Mouse (Mus musculus) heart, adult 9 months (tissue): ENCODE measurements around the gene Paip2b.
A peak's percentile ranks its signal among the peaks of the same experiment; 100 is the strongest.
"Not testable (repeated sequence)": the region's sequence is repeated elsewhere in the genome, so short reads cannot be mapped to it uniquely, and the experiment has no call there.

Source experiments
- DNase-seq, 2 experiments: peaks; one replicate each; pipeline ENCODE4 v3.0.0; 2022; ENCODE audit warnings: low spot score in 2 of 2

Paip2b gene

DNA sequence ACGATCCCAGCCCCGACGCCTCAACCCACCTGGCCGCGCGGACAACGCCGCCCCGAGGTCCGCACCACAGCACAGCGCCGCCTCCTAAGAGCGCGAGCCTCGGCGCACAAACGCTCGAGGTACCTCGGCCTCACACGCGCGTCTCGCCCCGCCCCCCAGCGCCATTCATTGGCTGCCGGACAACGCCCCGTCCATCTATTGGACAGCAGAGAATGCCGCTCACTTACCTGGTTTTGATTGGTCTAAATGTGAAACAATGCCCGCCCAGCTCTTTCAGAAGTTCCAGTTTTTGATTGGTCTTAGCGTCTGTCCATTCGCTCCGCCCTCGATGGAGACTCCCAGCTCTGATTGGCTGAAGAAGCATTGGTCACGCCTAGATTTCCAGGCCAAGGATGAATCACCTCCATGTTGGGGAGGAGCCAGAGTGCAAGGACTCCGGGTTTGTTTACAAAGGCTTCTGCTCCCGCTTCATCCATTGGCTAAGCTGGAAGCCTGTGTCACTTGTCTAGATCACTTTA lies at the start of gene Paip2b:
Gene Paip2b, minus strand, starts transcription at position 136 of the 518 bp plus-strand sequence.
- peak; percentile 99 to 100 for DNase-seq

DNA sequence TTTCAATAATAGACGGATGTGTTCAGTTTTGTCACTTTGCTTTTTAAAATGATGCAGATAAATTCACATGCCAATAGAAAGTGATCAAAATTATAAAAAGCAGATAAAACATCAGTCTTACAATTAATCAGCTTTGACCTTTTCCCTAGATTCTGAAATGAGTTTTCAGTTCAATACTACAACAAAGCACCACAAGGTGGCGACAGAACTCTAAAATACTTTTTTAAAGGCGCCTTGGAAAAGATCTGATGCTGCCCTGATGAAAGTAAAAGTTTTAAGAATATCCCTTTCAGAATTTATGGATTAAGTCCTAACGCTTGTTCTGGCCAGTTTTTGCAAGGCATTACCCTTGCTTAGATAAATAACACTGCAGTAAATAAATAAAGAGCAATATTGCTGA lies 48.3 kb upstream of the Paip2b start:
- DNase-seq = peak in 1 of 2 experiments; percentile 47

DNA sequence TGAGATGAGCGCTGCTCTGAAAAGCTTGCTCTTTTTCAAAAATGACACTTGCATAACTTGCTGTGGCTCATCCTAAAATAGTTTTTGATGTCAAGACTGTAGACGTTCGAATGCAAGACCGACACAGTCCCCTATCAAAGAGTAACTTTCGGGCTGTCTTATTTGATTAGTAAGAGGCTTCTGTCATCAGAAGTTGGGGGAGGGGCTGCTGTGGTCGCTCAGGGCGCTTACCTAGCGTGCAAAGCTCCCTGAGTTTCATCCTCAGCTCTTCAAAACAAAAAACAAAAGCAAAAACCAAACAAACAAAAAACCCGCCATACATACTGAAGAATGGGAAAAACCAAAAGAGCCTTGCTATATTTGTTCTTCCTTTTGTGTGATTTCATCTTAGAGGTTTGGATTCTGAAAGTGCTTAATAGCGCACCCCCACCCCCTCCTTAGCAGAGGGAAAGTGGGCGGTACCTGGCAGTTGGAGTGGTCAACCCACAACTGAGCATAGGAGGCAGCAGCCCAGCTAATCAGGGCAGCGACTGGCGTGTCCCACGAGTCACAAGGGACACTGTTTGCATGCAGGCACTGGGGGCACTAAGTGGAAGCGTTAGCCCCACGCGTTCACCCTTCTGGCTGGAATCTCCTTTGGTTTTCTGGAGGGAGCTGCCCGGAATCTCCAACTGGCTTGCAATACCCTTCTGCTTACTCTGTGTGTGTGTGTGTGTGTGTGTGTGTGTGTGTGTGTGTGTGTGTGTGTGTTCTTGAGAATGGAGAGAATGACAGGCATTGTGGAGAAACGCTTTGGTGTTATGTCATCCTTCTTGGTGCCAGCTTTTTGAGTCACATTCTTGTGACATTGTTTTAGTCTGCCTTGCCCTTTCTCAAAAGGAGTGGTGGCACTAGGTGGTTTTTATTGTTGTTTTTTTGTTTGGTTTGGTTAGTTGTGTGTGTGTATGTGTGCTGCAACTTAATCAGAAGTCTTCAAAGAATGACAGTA lies 36.4 kb upstream of the Paip2b start:
- DNase-seq = peak; percentile 74 to 75

DNA sequence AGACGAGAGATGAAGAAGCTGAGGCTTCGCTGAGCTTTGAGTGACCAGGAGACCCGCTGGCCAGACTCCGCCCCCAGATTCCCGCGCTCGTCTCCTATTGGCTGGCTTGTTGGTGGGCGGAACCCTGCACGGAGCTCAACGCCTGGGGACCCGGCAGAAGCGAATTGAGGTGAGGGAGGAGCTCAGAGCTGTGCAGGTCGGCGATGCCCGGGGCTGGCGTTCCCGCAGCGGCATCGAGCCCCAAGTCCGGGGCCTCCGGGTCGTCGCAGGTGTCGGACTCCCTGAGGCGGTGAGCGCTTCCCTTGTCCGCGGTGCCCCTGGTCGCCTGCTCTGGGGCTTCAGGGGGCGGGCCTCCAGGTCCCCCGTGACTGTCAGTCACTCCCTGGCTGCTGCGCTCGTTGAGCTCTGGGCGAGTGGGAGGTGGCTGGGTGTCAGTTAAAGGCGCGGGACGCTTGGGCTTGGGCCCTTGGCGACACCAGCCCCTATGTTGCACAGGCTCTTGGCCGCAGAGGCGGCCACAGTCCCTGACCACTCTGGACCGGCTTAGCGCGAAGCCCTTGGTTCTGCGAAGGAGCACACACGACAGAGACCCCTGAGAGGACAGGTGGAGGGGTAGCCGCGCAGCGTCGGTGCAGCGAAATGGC lies 35.5 kb upstream of the Paip2b start, which contains the start of gene Zfp638:
Gene Zfp638, plus strand, starts transcription at position 156 of the 644 bp plus-strand sequence.
- peak; percentile 92 to 93 for DNase-seq

DNA sequence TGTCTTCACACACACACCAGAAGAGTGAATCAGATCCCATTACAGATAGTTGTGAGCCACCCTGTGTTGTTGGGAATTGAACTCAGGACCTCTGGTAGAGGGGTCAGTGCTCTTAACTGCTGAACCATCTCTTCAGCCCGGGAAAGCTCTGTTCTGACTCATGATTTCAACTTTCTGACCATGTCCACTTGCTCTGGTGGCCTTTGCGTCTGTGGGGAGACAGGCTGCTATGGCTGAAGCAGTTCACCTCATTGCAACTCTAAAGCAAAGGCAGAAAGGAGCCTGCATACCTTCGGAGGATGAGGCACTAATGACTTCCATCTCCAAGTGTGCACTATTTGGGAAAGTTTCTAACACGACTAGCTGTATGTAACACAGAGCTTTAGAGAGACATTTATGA lies 34.9 kb upstream of the Paip2b start:
- DNase-seq = no peak

DNA sequence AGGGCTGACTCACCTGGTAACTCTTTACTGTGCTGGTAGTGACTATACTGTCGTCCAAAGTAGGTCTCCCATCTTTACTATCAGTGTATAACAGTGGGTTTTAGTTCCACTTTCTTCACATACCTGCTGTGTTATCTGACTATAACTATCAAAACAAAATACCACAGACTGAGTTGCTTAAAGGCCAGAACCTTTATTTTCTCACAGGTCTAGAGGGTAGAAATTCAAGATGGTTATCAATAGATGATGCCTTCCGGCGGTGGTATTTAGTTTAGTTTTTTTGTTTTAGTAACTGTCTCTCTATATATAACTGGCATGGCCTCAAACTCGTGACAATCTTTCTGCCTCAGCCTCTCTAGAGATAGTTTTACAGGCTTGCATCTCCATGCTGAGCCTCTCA lies 32.0 kb upstream of the Paip2b start:
- no peak for DNase-seq

DNA sequence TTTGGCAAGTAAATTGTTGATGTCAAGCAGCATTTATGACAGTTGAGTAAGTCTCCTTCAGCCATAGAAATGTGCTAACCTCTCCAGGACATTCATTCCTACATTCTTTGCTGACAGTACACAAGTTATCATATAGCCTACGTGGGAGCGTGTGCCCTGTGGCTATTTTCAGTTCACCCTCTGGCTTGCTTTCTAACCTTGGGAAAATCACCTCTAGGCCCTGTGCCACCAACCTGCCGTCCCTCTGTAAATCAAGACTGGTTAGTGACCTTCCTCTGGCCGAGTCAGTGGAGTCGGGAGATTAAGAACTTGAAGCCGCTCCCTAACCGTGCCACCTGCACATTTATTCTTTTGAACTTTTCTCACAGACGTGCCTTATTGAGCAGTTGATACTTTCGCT lies 28.5 kb upstream of the Paip2b start:
- DNase-seq = peak; percentile 46 to 64

DNA sequence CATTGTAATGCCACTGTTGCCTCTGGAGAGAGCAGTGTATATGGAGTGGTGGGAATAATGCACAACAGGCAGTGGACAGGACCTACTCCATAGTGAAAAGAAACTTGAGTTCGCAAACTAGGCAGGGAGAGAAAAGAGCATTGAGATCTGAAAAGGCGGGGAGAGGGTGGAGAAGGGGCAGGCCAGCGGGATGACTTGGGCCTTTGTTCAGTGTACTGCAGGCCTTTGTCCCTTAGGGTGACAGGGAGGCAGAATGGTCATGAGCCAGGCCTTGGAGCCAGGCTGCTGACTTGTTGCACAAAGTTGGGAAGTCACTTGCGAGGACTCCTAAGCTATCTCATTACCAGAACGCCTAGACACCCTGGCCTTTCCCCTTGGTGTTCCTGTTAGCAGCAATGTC lies 25.9 kb upstream of the Paip2b start:
- DNase-seq = no peak

DNA sequence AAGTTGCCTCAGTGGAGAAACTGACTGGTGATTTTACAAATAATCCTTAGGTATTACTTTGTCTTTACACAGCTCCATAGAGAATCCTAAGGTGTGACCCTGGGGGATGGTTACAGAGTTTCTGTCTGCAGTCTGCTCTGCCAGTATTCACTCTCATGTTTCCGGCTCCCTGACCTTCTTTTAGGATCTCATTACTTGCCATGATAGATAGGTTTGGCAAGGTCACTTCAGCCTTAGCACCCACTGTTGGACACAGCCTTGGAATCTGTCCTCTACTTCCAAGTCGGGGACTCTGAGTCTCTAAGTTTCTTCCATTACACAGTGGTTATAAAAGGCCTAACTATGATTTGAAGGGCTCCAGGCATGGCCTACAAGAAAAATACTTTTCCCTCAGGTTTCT lies 17.9 kb upstream of the Paip2b start:
- DNase-seq = no peak

DNA sequence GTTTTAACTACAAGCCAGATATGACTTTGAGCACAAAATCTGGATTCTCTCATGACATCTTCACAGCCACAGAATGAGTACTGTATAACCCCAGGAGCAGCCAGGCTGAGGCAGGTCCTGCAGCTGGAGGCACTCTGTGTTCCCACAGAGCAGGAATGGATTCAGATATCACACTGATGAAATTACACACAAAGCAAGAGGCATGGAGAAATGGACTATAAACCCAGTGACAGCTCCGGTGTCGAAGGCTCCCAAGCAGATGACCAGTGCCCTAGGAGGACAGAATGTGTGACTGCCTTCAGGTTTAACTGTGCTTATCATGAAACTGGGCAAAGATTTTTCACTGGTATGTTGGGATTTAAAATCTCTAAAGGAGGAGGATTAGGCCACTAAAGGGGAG lies 14.6 kb upstream of the Paip2b start:
- DNase-seq = no peak

DNA sequence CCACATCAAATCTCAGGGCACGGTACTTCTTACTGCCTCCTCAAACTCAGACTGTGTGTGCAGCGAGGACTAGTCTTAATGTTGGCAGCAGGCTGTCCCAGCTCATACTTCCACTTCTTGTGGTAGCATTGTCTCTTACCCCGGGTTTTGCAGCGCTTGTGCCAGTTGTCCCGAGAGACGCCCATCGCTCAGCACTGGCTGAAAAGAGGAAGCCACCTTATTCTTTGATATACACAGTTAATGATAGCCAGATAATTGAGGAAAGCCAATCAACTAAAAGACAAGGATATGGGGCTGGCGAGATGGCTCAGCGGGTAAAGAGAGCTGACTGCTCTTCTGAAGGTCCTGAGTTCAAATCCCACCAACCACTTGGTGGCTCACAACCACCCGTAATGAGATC lies 13.4 kb upstream of the Paip2b start:
- DNase-seq = no peak

DNA sequence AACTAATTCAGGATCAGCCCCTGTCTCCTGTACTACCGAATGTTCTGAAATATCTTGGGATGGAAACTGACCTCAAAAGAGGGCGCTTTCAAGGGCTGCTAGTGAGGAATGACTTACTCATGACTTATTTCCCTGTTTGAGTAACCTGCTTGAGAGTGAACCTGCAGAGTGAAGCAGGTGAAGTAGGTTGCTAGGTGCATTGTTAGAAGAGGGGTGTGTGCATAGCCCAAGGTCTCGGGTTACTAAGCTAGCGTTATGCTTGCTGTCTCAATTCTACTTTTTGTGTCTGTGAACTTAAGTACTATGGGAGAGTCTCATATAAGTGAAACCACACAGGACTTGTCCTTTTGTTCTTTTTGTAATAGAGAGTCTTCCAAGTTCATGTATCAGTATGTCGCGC lies 8.5 kb upstream of the Paip2b start:
- no peak for DNase-seq

DNA sequence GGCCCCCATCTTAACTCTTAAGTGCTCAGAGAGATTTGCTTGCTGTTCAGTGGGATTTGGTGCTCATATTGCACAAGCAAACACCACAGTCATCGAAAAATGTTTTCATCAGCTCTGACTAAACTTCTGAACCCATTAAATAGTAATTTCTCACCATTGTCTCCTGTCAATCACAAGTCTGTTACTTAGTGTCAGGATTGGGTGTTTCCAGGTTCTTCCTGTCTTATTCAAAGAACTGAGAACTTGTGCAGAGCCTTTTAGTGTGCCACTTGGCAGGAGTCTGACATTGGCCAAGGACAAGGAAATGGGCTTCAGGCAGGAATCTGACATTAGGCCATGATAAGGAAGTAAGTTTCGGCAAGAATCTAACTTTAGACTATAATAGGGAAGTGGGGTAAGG lies 6.5 kb upstream of the Paip2b start:
- no peak for DNase-seq

DNA sequence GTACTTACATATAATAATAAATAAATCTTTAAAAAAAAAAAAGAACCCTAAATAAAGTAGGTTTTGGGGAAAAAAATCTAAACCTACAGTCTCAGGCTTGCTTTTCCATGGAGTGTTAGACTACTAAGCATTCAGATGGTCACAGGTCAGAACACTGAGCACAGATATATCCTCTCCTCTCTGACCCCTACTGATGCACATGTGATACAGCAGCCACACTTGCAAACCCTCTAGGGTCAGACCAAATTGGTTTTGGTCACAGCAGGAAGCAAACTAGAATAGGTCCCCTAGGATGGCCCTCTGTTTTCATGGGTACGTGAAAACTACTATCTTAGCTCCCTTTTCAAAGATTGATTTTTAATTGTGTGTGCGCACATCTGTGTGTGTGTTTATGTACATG lies 5.3 kb upstream of the Paip2b start:
- no peak for DNase-seq

DNA sequence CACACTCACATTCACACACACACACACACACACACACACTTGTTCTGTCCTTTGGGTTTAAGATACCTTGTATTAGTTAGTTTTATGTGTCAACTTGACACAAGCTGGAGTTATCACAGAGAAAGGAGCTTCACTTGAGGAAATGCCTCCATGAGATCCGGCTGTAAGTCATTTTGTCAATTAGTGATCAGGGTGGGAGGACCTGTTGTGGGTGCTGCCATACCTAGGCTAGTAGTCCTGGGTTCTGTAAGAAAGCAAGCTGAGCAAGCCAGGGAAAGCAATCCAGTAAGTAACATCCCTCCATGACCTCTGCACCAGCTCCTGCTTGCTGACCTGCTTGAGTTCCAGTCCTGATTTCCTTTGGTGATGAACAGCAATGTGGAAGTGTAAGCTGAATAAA lies 852 bp upstream of the Paip2b start:
- DNase-seq = not testable (repeated sequence)

DNA sequence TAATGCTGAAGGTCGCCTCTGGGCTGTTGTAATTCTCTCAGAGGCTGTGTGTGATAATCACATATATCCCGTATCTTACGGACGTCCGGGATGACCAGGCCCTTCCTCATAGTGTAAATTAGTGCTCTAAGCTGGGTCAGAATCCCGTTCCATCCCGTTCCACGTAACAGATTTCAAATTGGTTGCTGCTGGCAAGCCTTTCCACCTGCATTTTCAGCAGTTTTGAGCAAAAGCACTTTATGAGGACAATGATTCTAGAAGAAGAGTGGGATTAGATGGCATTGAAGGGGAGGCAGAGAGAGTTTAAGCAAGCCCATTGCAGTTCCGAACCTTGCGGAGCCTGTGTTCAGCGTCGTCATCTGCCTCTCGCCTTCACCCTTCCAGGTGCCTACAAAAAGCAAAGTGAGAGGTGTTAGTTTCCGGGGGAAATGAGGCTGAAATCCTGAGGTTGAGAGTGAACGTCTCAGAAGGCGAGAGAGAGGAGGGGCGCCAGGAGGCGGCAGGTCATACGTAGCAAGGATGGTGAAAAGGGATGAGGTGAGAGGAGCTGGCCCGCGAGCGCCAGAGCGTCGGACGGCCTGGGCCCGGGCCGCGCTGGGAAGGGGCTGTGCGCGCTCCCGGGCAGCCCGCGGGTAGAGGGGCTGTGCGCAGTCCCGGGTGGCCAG lies 468 bp downstream of the Paip2b start:
- no peak for DNase-seq

DNA sequence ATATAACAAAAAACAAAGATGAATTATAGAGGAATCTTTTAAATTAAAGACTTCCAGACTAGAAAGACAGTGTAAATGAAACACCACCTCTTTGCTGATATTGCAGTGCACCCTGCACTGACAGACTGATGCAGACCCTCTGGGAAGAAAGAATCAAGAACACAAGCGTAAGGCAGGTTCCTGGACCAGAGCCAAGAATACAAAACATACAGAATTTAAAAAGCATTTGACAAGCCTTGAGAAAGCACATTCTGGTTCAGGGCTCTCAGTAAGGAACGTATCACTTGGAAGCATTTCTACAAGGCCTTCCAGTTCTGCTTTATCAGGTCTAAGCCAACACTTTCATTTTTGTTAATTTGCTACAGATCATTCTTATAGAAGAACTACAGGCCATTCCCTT lies 9.7 kb downstream of the Paip2b start:
- DNase-seq = no peak

DNA sequence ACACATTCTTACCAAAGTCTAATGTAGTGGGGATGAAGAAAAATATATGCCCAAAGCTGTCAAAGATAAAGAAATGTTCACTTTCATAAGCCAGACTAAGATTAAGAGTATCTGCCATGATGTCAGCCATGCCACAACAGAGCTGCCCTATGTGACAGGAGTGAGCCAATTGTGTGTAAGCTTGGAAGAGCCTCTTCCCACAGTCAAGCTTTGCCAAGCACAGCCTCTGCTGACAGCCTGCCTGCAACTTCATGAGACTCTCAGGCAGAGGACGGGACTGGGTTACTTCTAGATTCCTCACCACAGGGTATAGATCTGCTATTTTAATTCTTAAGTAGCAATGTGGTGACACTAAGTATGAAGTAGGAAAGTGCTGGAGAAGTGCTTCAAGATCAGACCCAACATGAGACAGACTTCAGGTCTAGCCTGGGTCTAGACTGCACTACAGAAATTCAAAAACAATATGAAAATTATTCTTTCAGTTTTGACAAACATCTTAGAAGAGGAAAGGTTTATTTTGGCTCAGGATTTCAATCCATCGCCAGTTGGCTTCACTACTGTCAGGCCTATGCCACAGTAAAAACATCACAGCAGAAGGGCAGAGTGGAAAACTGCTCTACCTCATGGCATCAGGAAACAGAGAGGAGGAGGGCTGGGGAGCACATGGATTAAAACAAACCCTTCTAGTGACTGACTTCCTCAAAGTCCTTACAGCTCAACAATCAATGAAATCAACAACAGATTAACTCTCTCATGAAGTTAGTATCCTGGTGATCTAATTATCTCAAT lies 10.6 kb downstream of the Paip2b start:
- DNase-seq = no peak

DNA sequence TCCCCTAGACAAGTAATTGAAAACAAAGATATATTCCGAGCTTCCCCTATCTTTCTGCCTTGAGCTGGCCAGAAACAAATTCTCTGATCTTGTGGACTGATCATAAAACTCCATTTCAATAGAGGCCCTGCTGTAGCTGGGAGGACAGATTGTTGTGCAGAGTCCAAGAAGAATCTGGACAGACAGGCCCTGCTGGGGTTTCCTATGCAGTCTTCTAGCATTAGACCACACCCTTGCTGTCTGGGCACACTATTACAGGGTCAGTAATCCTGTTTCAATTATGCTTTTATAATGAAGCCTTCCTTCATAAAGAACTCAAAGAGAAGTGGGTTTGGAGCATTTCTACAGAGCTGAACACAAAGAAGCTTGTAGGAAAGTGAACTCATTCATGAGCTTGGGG lies 12.5 kb downstream of the Paip2b start:
- DNase-seq = no peak

DNA sequence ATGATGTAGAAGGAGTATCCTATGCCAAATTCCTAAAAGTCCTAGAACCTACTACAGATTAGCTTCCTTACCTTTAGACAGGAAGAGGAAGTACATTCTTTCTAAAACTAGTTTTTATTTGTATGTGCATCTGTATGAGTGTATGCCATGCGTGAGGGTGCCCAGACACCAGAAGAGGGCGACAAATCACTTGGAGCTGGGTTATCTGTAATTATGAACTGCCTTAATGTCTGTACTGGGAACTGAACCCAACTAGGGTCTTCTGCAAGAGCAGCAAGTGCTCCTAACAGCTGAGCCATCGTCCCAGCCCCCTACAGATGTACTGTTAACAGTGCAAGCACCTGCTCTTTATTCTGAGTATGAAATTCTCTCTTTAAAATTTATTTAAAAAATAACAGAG lies 15.7 kb downstream of the Paip2b start:
- no peak for DNase-seq

DNA sequence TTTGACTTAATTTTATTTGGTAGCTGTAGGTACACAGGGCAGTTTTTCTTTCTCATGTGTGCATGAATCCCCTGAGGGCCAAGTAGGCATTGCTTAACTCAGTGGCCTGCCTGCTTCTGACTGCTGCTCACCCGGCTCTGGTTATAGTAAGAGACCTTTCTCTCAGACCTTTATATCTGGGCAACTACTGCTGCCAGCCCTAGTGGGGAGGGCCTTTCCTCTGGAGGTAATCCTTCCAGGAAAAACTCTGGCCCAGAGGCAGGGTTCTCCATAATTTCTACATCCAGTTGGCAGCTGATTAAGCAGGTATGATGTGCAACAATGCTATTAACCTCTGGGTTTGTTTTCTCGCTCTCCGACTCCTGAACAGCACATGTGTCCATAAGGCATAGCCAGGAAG lies 28.7 kb downstream of the Paip2b start:
- DNase-seq = no peak
